Mouse (Mus musculus) brain, embryonic 14.5 days (tissue): ENCODE results near the gene 4930519P11Rik.

ENCODE experiments used
- CTCF ChIP-seq: fragments of 200-500 bp; IDR thresholded peaks from 2 replicates; pipeline ENCODE4 v1.5.1; 2012; ENCODE audit warnings: inconsistent platforms, mild to moderate bottlenecking, moderate library complexity, borderline replicate concordance; ENCODE audit not compliant: insufficient read depth, insufficient read length; ENCODE audit errors: extremely low read depth
- POLR2A ChIP-seq: fragments of 200-500 bp; IDR thresholded peaks from 2 replicates; pipeline ENCODE4 v1.6.1; 2012; ENCODE audit warnings: mild to moderate bottlenecking, inconsistent platforms, borderline replicate concordance; ENCODE audit not compliant: poor library complexity, insufficient read depth, insufficient read length, severe bottlenecking; ENCODE audit errors: extremely low read depth

GRCm38 (mm10) chr2:154651363-154651762 lies 38.1 kb upstream of the 4930519P11Rik start, which contains the start of gene Chmp4b:
- TF ChIP-seq CTCF (no peak), POLR2A (no peak)
